Mouse (Mus musculus) cerebellum, postnatal 36 days (tissue): ENCODE results near the gene Olfr1393.

ENCODE experiments used
- DNase-seq, 2 experiments: peaks; one replicate each; pipeline ENCODE4 v3.0.0; 2021 to 2022; ENCODE audit warnings: mixed read lengths in 2 of 2

Olfr1393 gene

DNA sequence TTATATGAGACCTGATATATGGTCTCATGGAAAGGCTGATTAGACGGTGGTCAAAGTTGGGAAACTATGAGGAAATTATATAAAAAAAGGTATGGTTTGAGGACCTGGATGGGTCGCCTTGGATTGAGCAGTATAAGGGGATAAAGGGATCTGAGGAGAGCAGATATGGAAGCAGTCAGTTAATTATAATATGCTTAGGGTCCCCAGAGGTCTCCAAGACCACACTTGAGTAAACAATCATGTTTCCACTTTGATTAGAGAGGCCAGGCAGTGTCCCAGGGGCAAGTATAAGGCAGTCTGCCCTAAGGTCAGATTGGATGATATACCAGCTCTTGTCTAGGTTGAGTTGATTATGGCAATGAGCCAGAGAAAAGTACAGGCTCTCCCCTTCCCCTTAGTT lies 44.3 kb downstream of the Olfr1393 start, which contains the start of gene Olfr1391:
TSS of gene Olfr1391 (plus strand) at position 301 of the 400 bp plus-strand sequence.
- no peak for DNase-seq

DNA sequence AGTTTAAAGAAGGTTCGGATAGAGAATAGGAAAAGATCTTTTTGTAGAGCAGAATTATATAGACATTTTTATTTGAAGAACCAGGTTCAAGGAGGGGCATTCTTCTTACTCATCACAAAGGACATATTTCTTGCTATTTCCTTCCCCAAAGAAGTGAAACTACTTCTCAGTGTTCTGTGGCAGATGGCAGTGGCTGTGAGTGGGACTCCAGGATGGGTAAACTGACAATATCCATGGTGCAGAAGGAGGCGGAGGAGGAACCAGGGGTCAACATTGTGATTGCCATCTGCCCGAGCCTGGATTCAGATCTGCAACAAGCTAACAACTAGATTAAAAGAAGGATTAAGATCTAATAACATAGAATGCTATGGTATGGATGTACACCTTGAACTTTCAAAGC lies 48.6 kb downstream of the Olfr1393 start:
- no peak for DNase-seq

DNA sequence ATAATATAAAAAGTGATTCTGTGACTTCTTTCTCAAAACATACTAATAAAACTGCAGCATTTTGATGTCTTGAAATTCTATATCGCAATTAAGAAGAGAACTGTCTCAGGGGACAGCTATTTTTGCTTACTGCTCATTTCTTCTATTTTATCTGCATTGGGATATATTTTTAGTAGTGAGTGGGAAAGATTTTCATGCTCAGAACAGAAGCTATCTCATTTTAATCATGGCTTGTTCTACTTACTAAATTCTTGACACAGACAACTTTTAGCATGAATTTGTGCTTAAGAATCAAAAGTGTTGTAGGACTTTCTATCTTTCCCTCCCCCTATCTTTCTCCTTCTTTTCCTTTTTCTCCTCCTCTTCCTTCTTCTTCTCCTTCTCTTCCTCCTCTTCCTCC lies 51.6 kb downstream of the Olfr1393 start:
- DNase-seq = no peak
